Mouse (Mus musculus) urinary bladder, postnatal 14 days (tissue): Measurements from ENCODE around the gene Gm7029.
"Not testable (repeated sequence)": the region's sequence is repeated elsewhere in the genome, so short reads cannot be mapped to it uniquely, and the experiment has no call there.

Source experiments
- DNase-seq: peaks from one replicate; pipeline ENCODE4 v3.0.0; 2021; ENCODE audit warnings: low spot score

The Gm7029 gene

DNA sequence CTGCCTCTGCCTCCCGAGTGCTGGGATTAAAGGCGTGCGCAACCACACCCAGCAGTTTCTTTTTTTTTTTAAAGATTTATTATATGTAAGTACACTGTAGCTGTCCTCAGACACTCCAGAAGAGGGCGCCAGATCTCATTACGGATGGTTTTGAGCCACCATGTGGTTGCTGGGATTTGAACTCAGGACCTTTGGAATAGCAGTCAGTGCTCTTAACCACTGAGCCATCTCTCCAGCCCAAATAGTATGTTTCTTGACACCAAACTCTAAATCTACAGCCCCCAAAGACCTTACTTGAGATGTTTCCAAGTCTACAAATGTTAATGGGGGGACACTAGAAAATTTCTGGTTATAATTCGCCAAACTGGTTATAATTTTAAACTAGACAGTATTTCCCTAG lies 18.3 kb downstream of the Gm7029 start:
- DNase-seq = not testable (repeated sequence)

DNA sequence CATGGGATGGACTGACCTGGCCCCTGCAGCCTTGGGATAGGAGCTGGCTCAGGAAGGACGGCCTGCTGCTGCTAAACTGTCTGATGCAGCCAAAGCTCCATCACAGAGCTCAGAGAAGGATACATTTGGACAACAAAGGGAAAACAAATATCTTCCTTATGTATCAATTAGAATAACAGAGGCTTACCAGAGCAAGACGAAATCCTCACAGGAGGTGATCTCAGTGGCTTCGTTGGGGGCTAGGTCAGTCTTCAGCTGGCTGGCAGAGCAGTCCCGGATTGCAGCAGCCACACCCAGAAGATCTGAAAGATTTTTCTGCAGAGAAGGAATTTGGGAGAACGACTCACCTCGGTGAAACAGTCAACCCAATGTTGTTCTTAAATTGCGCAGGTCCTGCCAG lies 18.8 kb downstream of the Gm7029 start:
- no peak for DNase-seq

DNA sequence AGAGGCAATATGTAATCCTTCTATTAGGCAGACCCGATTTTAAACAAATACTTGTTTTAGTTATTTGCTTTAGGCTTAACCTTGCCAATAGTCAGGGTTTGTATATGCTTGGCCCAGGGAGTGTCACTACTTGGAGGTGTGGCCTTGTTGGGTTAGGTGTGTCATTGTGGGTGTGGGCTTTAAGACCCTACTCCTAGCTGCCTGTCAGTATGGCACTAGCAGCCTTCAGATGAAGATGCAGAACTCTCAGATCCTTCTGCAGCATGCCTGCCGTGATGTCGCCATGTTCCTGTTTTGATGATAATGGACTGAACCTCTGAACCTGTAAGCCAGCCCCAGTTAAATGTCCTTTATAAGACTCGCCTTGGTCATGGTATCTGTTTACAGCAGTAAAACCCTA lies 19.4 kb downstream of the Gm7029 start:
- DNase-seq = not testable (repeated sequence)

DNA sequence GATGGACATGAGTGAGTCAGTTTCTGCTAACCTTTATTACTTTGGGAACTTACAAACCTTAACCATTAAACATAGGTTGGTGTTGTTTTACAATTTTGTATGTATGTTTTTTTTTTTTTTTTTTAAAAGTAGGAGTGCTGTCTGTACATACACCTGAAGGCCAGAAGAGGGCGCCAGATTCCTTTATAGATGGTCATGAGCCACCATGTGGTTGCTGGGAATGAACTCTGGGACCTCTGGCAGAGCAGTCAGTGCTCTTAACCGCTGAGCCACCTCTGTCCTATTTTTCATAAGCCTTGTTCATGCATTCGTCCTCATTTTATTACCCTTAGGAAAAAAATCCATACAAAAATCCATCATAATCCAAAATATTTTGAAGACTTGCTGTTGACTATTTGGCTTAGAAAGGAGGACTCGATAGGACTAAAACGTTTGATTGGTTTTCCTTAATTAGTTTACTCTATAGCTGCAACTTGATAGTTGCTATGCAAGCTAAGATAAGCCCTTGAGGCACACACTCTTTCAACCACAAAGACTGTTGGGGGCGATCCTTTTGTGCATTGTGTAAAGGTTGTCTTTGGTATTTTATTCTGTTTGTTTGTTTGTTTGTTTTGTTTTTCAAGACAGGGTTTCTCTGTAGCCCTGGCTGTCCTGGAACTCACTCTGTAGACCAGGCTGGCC lies 23.6 kb downstream of the Gm7029 start:
- DNase-seq = no peak

DNA sequence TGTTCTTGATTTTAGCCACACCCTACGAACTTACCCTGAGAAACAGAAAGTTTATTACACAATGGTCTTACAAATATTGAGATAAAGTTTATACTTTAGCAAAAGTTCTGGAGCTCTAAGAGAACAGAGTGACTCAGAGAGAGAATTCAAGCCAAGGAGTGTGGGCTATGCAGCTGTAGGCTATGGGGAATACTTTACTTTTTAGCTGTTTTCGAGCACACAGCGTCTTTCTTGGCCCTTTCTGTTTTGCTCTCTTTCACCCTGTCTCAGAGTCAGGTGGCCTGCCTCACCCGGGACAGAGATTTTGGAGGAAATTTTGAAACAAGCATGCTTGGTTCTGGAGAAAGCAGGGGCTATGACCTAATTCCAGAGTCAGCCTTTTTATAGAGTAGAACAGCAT lies 24.6 kb downstream of the Gm7029 start:
- DNase-seq = not testable (repeated sequence)

DNA sequence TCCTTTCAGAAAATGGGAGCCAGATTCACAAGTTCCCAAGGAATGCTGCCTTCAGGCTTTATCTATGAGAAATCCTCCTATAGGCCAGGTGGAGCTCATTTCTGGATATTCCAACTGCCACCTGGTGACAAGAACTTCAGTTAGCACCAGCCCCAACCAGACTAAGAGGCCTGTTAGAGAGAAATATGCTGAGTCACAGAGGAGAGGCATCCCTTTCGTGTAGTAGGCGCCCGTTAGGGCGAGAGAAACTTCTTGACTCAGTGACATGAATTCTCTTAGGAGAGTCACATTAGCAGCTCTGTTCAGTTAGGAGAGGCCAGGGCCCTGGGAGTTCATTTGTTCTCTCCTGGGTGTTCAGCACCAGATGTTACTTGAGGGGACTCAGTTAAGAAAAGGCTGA lies 26.0 kb downstream of the Gm7029 start:
- no peak for DNase-seq

DNA sequence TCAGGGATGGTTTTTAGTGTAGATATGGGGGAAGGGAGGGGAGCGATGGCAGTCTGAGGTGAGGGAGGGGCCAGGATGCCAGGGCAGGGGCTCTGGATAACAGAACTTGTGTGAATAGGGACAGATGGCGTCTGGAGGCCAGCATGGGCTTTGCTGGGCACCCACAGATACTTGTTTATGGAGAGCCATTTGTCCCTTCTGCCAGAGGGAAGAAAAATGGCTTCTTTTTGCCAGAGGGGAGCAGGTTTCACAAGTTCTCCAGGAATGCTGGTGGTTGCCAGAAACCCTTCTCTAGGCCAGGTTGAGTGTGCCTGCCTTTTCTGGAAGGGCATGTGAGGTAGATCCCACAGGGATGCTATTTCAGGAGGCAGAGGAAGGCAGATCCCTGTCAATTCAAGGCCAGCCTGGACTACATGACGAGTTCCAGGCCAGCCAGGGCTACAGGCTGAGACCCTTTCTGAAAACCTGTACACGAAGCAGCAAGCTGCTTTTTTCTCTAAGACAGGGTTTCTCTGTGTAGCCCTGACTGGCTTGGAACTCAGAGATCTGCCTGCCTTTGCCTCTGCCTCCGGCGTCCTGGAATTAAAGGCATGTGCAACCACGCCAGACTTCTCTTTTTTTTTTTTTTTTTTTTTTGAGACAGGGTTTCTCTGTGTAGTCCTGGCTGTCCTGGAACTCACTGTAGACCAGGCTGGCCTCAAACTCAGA lies 26.8 kb downstream of the Gm7029 start:
- no peak for DNase-seq

DNA sequence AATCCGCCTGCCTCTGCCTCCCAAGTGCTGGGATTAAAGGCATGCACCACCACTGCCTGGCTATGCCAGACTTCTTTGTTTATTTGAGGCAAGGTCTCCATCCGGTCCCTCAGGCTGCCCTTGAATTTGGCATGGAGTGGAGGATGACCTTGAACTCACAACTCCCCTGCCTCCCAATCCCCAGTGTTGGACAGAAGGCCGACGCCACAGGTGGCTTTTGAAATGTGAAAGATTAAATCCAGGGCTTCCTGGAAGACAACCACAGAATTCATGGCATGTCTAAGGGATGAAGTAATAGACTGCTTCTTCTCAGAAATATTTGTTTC lies 27.3 kb downstream of the Gm7029 start:
- DNase-seq = no peak

DNA sequence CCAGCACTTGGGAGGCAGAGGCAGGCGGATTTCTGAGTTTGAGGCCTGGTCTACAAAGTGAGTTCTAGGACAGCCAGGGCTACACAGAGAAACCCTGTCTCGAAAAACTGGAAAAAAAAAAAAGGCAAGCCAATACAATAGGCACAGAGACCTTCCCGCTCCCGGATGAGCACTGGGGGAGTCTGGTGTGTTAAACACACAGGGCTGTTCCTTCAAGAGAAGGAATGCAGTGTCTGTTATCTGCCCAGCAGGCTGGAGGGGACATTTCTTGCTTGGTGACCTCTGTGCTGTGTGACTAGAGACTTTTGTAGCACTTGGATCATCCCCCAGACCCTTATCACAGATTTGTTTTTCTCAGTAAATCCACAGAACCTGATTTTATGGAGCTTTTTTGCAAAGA lies 28.0 kb downstream of the Gm7029 start:
- DNase-seq = no peak

DNA sequence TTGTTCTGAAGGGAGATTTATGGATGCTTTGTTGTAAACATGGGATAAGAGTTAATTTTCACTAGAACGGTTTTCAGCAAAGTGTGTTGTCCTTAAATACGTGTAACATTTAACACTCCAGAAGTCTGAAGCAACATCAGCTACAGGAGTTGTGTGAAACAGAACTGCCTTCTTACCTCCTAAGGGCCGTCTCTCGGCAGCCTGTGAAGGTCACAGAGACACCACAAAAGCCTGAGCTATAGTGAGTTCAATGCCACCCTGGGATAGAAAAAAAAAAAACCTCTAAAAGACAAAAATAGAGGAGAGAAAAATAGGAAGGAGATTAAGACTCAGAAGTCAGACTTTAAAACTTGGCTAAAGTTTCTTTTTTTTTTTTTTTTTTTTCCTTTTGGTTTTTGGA lies 28.4 kb downstream of the Gm7029 start:
- DNase-seq = no peak

DNA sequence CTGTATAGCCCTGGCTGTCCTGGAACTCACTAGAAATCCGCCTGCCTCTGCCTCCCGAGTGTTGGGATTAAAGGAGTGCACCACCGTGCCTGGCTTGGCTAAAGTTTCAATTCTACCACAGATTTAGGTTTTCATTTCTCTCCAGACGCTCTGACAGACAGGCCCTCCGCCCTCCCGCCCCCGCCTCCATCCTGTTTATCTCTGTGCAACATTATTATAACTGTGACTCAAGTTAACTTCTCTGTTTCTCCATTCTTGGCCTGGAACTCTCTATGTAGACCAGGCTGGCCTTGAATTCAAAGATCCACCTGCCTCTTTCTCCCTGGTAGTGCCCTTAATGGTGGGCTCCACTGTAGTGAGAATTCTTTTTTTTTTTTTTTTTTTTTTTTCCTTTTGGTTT lies 28.9 kb downstream of the Gm7029 start:
- DNase-seq = no peak

DNA sequence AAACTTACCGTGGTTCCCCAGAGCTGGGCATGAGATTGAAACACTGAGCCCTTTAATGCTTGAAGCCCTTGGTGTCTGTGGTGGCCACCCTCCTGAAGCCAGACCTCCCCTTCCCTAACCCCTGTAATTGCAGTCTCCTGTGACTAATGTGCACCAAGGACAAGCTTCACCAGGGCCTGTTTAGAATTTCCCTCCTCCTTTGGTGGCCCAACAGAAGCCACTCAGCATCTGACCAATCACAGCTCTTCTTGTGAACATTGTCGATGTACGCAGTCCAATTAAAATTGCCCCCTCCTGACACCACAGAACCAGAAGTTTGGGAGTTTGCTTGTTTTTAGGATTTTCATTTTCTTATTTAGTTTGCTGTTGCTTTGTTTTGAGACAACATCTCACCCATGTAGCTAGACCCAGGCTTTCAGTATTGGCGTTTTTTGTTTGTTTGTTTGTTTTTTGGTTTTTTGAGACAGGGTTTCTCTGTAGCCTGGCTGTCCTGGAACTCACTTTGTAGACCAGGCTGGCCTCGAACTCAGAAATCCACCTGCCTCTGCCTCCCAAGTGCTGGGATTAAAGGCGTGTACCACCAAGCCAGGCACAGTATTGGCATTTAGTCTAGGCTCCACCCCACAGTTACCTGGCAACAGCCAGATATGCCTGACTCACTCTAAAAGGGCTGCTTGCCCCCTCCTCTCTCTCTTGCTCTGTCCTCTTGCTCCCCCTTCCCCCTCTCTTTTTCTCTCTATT lies 30.4 kb downstream of the Gm7029 start:
- not testable (repeated sequence) for DNase-seq

DNA sequence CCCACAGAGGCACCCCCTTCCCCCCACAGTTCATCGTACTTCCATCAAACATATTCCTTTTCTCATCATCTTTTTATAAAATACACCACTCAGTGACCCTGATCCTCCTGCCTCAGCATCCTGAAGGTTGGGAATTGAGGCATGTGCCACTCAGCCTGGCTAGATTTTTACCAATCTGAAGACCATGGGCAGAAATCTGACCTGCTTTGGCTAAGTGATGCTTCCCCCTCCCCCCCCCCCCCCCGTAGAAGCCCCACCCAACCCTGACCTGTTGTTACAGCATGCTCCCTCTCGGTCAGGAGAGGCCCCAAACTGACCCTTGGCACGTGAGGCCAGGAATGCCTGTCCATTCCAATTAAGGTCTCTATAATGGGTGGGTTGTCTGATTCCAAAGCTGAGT lies 31.2 kb downstream of the Gm7029 start, which contains the start of gene Platr17:
Gene Platr17 (plus strand): TSS at position 301 of the 400 bp plus-strand sequence.
- not testable (repeated sequence) for DNase-seq

DNA sequence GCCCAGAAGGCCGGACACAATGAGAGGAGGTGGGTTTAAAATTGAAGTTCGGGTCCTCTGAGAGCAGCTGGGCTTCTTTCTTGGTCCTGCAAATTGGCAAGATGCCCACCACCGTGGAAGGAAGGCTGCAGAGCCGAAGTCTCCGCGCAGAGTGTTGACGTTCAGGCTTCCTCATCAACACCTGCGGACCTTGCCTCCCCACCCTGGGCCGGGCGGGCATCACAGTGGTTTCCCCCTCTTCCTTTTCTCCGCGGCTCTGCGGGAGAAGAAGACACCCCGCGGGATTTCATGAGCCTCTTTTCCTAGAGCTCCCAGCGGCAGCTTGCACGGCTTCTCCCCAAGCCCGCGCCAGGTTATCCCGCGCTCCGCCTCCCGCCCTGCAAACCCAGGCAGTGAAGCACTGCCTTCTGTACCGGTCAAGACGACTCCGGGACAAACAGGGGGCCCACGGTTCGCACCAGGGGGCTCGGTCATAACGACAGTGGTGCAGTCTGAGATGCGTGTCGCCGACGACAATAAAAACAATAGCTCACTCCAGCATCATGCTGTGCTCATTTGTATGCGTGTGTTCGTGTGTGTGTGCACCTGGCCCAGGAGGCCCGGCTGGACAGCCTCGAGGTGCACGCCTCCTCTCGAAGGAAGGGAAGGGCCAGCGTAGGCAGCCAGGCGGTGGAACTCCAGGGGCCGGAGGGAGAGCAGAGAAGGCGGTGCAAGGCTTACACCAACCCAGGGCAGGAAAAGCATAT lies 34.9 kb downstream of the Gm7029 start:
- peak; percentile 47 for DNase-seq

DNA sequence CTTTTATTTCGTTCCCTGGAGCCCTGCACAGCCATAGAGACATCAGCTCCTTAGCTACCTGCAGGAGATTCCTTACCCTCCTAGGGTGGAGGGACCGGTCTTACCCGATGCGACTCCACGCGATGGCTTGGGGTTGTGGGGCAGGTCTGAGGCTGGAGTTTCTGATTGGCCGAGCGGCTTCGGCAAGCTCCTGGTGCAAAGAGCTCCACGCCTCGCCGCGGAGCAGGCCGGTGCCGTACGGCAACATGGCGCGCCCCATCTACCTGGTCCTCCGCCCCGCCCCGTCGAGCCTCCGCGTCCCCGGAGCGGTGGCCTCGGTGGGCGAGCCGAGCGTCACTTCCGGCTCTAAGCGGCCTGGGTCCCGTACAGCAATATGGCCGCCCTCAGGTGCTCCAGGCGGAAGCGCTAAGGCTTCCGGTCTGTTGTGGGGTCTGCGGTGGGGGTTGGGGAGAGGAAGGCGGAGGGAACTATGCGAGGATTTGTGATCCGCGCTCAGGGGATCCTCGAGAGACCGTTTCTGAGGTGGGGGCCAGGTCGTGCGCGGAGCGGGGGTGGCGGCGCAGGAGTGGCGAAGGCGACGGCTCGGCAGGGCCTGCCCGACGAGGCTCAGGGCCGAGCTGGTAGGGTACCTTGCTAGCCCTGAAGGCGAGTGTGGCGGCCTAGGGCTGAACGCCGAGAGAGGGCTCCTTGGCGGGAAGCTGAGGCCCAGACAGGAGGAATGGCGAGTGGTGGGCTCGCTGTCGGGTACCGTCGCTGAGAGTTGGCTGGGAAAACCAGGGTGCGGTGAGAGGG lies 35.6 kb downstream of the Gm7029 start, which contains the start of gene Daxx:
Gene Daxx (plus strand): TSS at position 338 of the 792 bp plus-strand sequence.
- DNase-seq = peak; percentile 99

DNA sequence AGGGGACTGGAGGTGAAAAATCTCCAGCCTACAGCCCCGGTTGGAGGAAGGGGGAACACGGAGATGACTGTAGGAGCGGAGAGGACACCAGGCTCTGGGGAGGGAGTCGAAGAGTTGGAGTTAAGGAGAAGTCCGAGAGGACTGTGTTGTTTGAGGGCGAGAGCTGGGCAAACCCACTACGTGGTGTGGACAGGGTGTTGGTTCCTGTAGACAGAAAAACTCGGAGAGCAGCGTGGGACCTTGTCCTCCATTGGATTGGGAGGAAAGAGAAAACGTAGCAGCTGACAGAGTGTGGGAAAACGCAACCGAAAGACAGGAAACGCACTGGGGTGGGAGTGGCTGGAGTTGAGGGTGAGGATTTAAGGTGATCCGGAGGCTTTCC lies 36.2 kb downstream of the Gm7029 start:
- DNase-seq = peak; percentile 59

DNA sequence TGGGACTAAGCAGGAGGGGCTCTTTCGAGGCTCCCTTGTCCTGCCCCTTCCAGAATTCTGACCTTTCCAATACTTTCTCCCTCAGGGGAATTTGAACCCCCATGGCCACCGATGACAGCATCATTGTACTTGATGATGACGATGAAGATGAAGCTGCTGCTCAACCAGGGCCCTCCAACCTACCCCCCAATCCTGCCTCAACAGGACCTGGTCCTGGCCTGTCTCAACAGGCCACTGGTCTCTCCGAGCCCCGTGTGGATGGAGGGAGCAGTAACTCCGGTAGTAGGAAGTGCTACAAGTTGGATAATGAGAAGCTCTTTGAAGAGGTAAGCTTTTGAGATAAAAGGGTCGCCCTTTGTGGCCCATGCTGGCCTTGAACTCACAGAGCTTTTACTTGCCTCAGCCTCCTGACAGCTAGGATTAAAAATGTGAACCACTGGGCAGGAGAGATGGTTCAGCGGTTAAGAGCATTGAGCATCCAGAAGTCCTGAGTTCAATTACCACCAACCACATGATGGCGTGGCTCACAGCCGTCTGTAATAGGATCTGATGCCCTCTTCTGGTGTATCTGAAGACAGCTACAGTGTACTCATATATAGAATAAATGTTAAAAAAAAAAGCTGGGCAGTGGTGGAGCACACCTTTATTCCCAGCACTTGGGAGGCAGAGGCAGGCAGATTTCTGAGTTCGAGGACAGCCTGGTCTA lies 36.9 kb downstream of the Gm7029 start:
- DNase-seq = no peak

DNA sequence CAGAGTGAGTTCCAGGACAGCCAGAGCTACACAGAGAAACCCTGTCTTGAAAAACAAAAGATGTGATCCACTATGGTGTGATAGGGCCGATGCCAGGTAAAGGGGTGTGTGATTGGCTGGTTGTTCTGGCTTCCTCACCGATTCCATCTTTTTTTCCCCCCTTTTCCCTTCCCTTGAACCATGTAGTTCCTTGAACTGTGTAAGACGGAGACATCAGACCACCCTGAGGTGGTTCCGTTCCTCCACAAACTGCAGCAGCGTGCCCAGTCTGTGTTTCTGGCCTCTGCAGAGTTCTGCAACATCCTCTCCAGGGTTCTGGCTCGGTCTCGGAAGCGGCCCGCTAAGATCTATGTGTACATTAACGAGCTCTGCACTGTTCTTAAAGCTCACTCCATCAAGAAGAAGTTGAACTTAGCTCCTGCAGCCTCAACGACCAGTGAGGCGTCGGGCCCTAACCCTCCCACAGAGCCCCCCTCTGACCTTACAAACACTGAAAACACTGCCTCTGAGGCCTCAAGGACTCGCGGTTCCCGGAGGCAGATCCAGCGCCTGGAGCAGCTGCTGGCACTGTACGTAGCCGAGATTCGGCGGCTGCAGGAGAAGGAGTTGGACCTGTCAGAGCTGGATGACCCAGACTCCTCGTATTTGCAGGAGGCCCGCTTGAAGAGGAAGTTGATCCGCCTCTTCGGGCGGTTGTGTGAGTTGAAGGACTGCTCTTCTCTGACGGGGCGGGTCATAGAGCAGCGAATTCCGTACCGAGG lies 37.6 kb downstream of the Gm7029 start:
- no peak for DNase-seq

DNA sequence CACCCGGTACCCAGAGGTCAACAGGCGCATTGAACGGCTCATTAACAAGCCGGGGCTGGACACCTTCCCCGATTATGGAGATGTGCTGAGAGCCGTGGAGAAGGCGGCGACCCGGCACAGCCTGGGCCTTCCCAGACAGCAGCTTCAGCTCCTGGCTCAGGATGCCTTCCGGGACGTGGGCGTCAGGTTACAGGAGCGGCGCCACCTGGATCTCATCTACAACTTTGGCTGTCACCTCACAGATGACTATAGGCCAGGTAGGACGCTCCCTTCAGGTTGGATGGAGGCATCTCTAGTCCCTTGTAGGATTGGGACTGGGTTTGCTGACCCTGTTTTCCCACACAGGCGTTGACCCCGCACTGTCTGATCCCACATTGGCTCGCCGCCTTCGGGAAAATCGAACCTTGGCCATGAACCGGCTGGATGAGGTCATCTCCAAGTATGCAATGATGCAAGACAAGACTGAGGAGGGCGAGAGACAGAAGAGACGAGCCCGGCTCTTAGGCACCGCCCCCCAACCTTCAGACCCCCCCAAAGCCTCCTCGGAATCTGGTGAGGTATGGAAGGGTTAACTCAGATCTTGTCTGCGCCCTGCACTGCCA lies 38.3 kb downstream of the Gm7029 start:
- no peak for DNase-seq

DNA sequence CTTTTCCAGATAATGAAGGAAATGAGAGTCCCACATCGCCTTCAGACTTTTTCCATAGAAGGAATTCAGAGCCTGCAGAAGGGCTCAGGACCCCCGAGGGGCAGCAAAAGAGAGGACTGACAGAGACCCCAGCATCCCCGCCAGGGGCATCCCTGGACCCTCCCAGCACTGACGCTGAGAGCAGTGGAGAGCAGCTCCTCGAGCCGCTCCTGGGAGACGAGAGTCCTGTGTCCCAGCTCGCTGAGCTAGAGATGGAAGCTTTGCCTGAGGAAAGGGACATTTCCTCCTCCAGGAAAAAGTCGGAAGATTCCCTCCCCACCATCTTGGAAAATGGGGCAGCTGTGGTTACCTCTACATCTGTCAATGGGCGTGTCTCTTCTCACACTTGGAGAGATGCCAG lies 39.6 kb downstream of the Gm7029 start:
- DNase-seq = no peak
